Mouse (Mus musculus) ES-E14 (cell line): ENCODE data around the gene Tcp10c. TPM values are rescaled to one million over a fixed set of nuclear protein-coding genes. Genes with fewer than 3 reads are reported as not detected.
"Not testable (repeated sequence)": the region's sequence is repeated elsewhere in the genome, so short reads cannot be mapped to it uniquely, and the experiment has no call there.

ENCODE experiments used
- DNase-seq: peaks from one replicate; pipeline ENCODE4 v3.0.0-alpha.2; 2013; ENCODE audit warnings: low read depth, low spot score
- H3K27ac ChIP-seq: 2 replicates; pipeline ENCODE4 v1.5.1; 2012; ENCODE audit warnings: low read depth, mild to moderate bottlenecking, low read length, moderate library complexity, mixed read lengths; ENCODE audit not compliant: poor library complexity, insufficient read depth, severe bottlenecking
- H3K36me3 ChIP-seq: 2 replicates; pipeline ENCODE4 v1.6.1; 2012; ENCODE audit warnings: mild to moderate bottlenecking, low read length, moderate library complexity, mixed read lengths; ENCODE audit not compliant: control insufficient read depth, poor library complexity, insufficient read depth, severe bottlenecking
- H3K4me1 ChIP-seq, 2 experiments: fragments of 150-350 bp in 1 of 2; sonication (generic) in 1 of 2; 2 replicates each; pipeline ENCODE4 v1.6.1; 2012; ENCODE audit warnings: low read length in 2 of 2, mild to moderate bottlenecking in 1 of 2, mixed read lengths in 1 of 2; ENCODE audit not compliant: control insufficient read depth in 2 of 2, insufficient read depth in 2 of 2, poor library complexity in 1 of 2
- H3K4me3 ChIP-seq, 2 experiments: fragments of 150-350 bp in 1 of 2; sonication (generic) in 1 of 2; 2 replicates each; pipeline ENCODE4 v1.5.1; 2012; ENCODE audit warnings: low read length in 2 of 2, low read depth in 1 of 2, mild to moderate bottlenecking in 1 of 2, mixed read lengths in 1 of 2; ENCODE audit not compliant: insufficient read depth in 1 of 2, poor library complexity in 1 of 2, severe bottlenecking in 1 of 2
- H3K9ac ChIP-seq: 2 replicates; pipeline ENCODE4 v1.6.1; 2012; ENCODE audit warnings: low read depth, mild to moderate bottlenecking, low read length, mixed read lengths; ENCODE audit not compliant: poor library complexity, insufficient read depth, severe bottlenecking
- H3K9me3 ChIP-seq: fragments of 150-350 bp; sonication (generic); 2 replicates; pipeline ENCODE4 v1.6.1; 2012; ENCODE audit warnings: low read depth, mild to moderate bottlenecking, low read length; ENCODE audit not compliant: control insufficient read depth, insufficient read depth
- in situ Hi-C, 2 experiments: fragments of 600-800 bp; cut with MboI; formaldehyde crosslinking; loops; one replicate each; pipeline ENCODE4 v1.15.1; 2025; ENCODE audit warnings: low sequenced_read_pairs in 2 of 2, inconsistent platforms in 1 of 2; ENCODE audit not compliant: unreplicated experiment in 2 of 2
- total RNA-seq: library from RNA; depleted of rRNA; stranded (reverse); fragments of 300-350 nt; gene quantifications from 2 replicates; pipeline ENCODE4 v1.2.3, GENCODE M21; 2012; rRNA removed

Gene Tcp10c
- total RNA-seq, 1 experiment: not detected

GRCm38 (mm10) chr17:13422638-13423037 is 68.3 kb downstream of the Tcp10c start:
- in situ Hi-C loops, DNase-seq, H3K4me3 ChIP-seq, H3K4me1 ChIP-seq, H3K9ac ChIP-seq, H3K9me3 ChIP-seq, H3K36me3 ChIP-seq, H3K27ac ChIP-seq: not testable (repeated sequence)

DNA sequence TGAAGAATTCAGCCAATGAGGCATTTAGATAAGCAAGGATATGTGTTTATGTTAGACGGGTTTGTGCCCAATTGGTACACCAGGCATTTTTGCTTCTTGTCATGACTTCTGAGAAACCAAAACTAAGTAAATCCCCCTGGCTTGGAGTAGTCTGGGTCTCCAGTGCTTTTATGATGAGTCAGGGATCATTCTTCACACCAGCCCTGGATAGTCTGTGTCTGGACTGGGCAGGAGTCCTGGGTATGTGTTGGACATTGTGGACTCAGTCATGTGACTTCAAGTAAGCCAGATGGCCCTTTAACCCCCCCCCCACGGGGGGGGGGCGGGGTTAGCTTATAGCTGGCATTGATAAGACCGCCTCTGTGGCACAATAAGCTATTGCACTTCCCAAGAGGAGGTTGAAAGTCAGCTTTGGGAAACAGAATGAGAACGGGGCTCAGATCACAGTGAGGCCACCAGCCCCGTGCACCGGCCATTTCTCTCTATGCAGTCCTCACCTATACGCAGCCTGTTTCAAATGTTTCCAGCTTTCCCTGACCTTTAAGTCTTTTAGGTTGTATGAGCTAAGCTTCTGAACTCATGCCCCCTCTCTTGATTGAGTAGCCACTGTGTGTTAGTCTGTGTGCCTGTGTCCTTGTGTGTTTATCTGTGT is 69.1 kb downstream of the Tcp10c start:
- H3K4me3 ChIP-seq, in situ Hi-C loops, H3K9me3 ChIP-seq, DNase-seq, H3K9ac ChIP-seq, H3K36me3 ChIP-seq, H3K4me1 ChIP-seq, H3K27ac ChIP-seq: not testable (repeated sequence)

- in situ Hi-C loops, H3K4me1 ChIP-seq: not testable (repeated sequence)
Observed at GRCm38 (mm10) chr17:13424321-13424720, 69.9 kb downstream of the Tcp10c start.

GRCm38 (mm10) chr17:13425694-13426093 is 71.3 kb downstream of the Tcp10c start:
- DNase-seq, H3K4me1 ChIP-seq, H3K9me3 ChIP-seq, H3K9ac ChIP-seq, H3K27ac ChIP-seq, H3K4me3 ChIP-seq, H3K36me3 ChIP-seq, in situ Hi-C loops: not testable (repeated sequence)

More at GRCm38 (mm10) chr17:13424321-13424720, 69.9 kb downstream of the Tcp10c start:
- H3K9me3 ChIP-seq, H3K9ac ChIP-seq, H3K27ac ChIP-seq, H3K4me3 ChIP-seq, H3K36me3 ChIP-seq, DNase-seq: not testable (repeated sequence)

DNA sequence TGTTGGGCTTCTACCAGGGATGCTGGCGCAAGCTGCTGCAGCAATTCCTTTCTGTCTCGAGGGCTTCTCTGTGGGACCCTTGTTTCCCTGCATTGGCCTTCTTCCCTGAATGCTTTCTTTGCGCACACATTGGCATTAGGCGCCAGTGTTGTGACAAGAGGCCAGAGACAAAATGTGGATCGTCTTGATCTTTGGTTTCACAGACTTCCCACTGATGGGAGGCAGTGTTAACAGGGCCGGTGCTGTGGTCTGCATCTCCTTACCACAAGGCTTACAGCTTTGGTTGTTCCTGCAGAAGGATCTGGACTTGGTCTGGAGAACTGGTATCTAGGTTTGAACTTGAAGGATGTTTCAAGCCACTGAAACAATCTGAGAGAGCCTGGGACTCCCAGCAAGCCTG is 72.1 kb downstream of the Tcp10c start:
- H3K9ac ChIP-seq, H3K36me3 ChIP-seq, H3K4me3 ChIP-seq, in situ Hi-C loops, DNase-seq, H3K9me3 ChIP-seq, H3K4me1 ChIP-seq, H3K27ac ChIP-seq: not testable (repeated sequence)

Other genes starting within 250 kb of the Tcp10c start
- gene Unc93a, start 222.8 kb upstream of the Tcp10c start, total RNA-seq: 0.11 and 0.13 TPM in 2 replicates
- not detected in 2 replicates for gene Smok2a, start 133.4 kb upstream of the Tcp10c start, total RNA-seq
- gene Smok2b, start 124.3 kb upstream of the Tcp10c start, total RNA-seq: not detected in 2 replicates